In genomic region chr11:94407803-94408321, GRCm38 (mm10) we compare ENCODE assay signal across 11 mouse cellular contexts. TPM values are rescaled to one million over a fixed set of nuclear protein-coding genes. Genes with fewer than 3 reads are reported as not detected.
DNase-seq lines count a peak whose midpoint lies in the region; ATAC-seq lines count a peak whose summit lies in the region.
"Had no signal": no experiment of that assay in that cellular context is flagged by ENCODE, and none has a peak within 500 bp of the region (broad histone marks: within the 10 kb centered on the region; RNA-seq: fewer than 3 reads in every experiment).

No protein-coding gene starts in this region.

- ATAC-seq in kidney, embryonic 15.5 days (replicated peaks; ENCODE audit: low FRiP score), result no peak
- peak; percentile 29 for ATAC-seq in midbrain, embryonic 15.5 days (replicated peaks)
- ATAC-seq in kidney, embryonic 14.5 days (ENCODE audit: low FRiP score, low TSS enrichment), result no peak

- H3K36me3 ChIP-seq in kidney, embryonic 15.5 days, result peaks cover 19% of the 10 kb centered on the region
- H3K36me3 ChIP-seq in hindbrain, embryonic 10.5 days, result peaks cover 32% of the 10 kb centered on the region
- H3K36me3 ChIP-seq in midbrain, embryonic 15.5 days (replicated peaks), result 0 out of 2 replicates have a peak, but pooled peaks cover 8% of the 10 kb centered on the region
- H3K36me3 ChIP-seq in kidney, embryonic 14.5 days (ENCODE audit: control insufficient read depth, insufficient read depth, low read length), result peaks cover 10% of the 10 kb centered on the region; the same call in 1 of the 2 replicates

- H3K4me1 ChIP-seq in kidney, embryonic 15.5 days, result peaks cover 55% of the 10 kb centered on the region
- peaks cover 74% of the 10 kb centered on the region for H3K4me1 ChIP-seq in hindbrain, embryonic 10.5 days (replicated peaks)
- peaks cover 45% of the 10 kb centered on the region for H3K4me1 ChIP-seq in midbrain, embryonic 15.5 days
- H3K4me1 ChIP-seq in kidney, embryonic 14.5 days (ENCODE audit: control insufficient read depth, insufficient read depth, low read length), result peaks cover 21% of the 10 kb centered on the region

- H3K27ac ChIP-seq in kidney, embryonic 15.5 days, result no peak overlapping the region
- peak overlapping the region; percentile 81 for H3K27ac ChIP-seq in hindbrain, embryonic 10.5 days
- H3K27ac ChIP-seq in midbrain, embryonic 15.5 days, result peak overlapping the region; percentile 87
- H3K27ac ChIP-seq in kidney, embryonic 14.5 days (ENCODE audit: low read depth, low read length), result no peak overlapping the region

- no peaks in the 10 kb centered on the region for H3K9me3 ChIP-seq in kidney, embryonic 15.5 days (replicated peaks)
- no peaks in the 10 kb centered on the region for H3K9me3 ChIP-seq in hindbrain, embryonic 10.5 days
- H3K9me3 ChIP-seq in midbrain, embryonic 15.5 days, result no peaks in the 10 kb centered on the region
- no peaks in the 10 kb centered on the region for H3K9me3 ChIP-seq in kidney, embryonic 14.5 days (ENCODE audit: control insufficient read depth, low read length)

- H3K9ac ChIP-seq in kidney, embryonic 15.5 days, result no peak overlapping the region
- no peak overlapping the region for H3K9ac ChIP-seq in midbrain, embryonic 15.5 days
- no peak overlapping the region for H3K9ac ChIP-seq in kidney, embryonic 14.5 days (ENCODE audit: low read depth, low read length)

- peak; percentile 62 to 74 for DNase-seq in kidney, postnatal 4 days
- peak; percentile 63 for DNase-seq in brain, adult 2 months (ENCODE audit: low read depth, low spot score)
- peak; percentile 59 for DNase-seq in hindbrain, embryonic 10.5 days (ENCODE audit: low spot score)
- no peak for DNase-seq in T-cell, adult 2 months (ENCODE audit: low spot score)
- DNase-seq in urinary bladder, postnatal 10 days (ENCODE audit: low spot score), result no peak
- DNase-seq: cerebellum, postnatal 36 days; heart, adult 11 months; kidney, adult 11 months had no signal

- WGBS in kidney, embryonic 15.5 days, result 40% methylated on average over 11 of the region's 11 CpGs
- WGBS in hindbrain, embryonic 10.5 days, result 42% methylated on average over 11 of the region's 11 CpGs
- 18% methylated on average over 11 of the region's 11 CpGs for WGBS in midbrain, embryonic 15.5 days
- 40% methylated on average over 11 of the region's 11 CpGs for WGBS in kidney, embryonic 14.5 days

- H3K4me2 ChIP-seq in kidney, embryonic 15.5 days, result no peak overlapping the region
- no peak overlapping the region for H3K4me2 ChIP-seq in midbrain, embryonic 15.5 days
- H3K4me2 ChIP-seq in kidney, embryonic 14.5 days (replicated peaks; ENCODE audit: low read depth, low read length), result no peak overlapping the region

- peaks cover 9% of the 10 kb centered on the region; the same call in 1 of the 2 replicates for H3K27me3 ChIP-seq in kidney, embryonic 15.5 days
- peaks cover 31% of the 10 kb centered on the region for H3K27me3 ChIP-seq in hindbrain, embryonic 10.5 days (ENCODE audit: insufficient read depth, poor library complexity, severe bottlenecking)
- H3K27me3 ChIP-seq in midbrain, embryonic 15.5 days (replicated peaks), result no peaks in the 10 kb centered on the region
- H3K27me3 ChIP-seq in kidney, embryonic 14.5 days (ENCODE audit: control insufficient read depth, insufficient read depth, low read length), result 0 out of 2 replicates have a peak, but pooled peaks cover 3% of the 10 kb centered on the region

- H3K4me3 ChIP-seq in kidney, embryonic 15.5 days (replicated peaks), result no peak overlapping the region
- H3K4me3 ChIP-seq in hindbrain, embryonic 10.5 days, result no peak overlapping the region
- H3K4me3 ChIP-seq in midbrain, embryonic 15.5 days, result no peak overlapping the region
- H3K4me3 ChIP-seq in kidney, embryonic 14.5 days (ENCODE audit: low read length), result no peak overlapping the region

RNA-seq across cellular contexts. Expression of gene Abcc3, which starts 15.1 kb away (rescaled TPM):
- 3.4 and 6.0 TPM in 2 replicates for polyA plus RNA-seq in kidney, embryonic 15.5 days (2015; fragmentation: Nextera tagmentation; extraction: Ambion mirVana)
- polyA plus RNA-seq in hindbrain, embryonic 10.5 days (2016; fragmentation: Nextera tagmentation; extraction: Ambion mirVana), result 0.46 and 0.48 TPM in 2 replicates
- polyA plus RNA-seq in midbrain, embryonic 15.5 days (2015; fragmentation: Nextera tagmentation; extraction: Ambion mirVana), result 0.70 and 1.3 TPM in 2 replicates
- polyA plus RNA-seq in kidney, embryonic 14.5 days (2014; fragmentation: Nextera tagmentation; extraction: Ambion mirVana), result 1.1 and 3.9 TPM in 2 replicates

Comparison
In these comparisons a context has a peak if more than half of its experiments do, and no peak if none do; other contexts are left out.
1. DNase-seq: peak in kidney, postnatal 4 days (2 of 2), brain, adult 2 months (single experiment) and hindbrain, embryonic 10.5 days (single experiment); none in T-cell, adult 2 months (single experiment) and urinary bladder, postnatal 10 days (single experiment).
2. H3K27ac ChIP-seq: peak in hindbrain, embryonic 10.5 days (single experiment) and midbrain, embryonic 15.5 days (single experiment); none in kidney, embryonic 15.5 days (single experiment) and kidney, embryonic 14.5 days (single experiment).